Mouse (Mus musculus): ENCODE measurements around the gene Eef2k.
"Not testable (repeated sequence)": the region's sequence is repeated elsewhere in the genome, so short reads cannot be mapped to it uniquely, and the experiment has no call there.

Eef2k gene

DNA sequence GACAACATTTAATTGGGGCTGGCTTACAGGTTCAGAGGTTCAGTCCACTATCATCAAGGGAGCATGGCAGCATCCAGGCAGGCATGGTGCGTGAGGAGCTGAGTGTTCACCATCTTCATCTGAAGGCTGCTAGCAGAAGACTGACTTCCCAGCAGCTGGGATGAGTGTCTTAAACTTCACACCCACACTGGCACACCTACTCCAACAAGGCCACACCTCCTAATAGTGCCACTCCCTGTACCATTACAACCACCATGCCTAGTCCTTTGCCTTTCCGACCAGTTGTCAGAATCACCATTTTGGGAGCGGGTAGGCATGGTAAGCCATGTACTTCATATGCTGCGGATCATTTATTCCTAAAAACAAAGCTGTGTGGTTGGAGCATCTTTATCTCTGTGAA is 38.1 kb downstream of the Eef2k start:
- DNase-seq (ENCODE audit: low read depth): no peak

DNA sequence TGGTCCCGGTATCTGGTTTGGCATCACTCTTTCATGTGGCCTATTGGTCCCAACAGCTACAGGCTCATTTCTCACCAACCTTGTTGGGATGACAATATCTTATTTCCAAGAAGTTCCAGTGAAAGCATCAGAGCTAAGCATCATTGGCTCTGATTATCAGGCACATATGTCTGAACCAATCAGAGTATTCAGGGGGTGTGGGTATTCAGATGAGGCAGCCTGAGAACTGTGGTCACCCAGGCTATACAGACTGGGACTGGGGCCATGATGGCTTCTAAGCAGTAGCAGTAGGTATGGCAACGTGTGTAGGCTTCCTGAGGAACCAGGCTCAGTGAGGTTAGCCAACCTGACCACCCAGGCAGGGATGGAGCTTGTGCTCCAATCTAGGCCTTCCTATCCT is 38.8 kb downstream of the Eef2k start:
- peak; percentile 51 for DNase-seq (ENCODE audit: low read depth)

DNA sequence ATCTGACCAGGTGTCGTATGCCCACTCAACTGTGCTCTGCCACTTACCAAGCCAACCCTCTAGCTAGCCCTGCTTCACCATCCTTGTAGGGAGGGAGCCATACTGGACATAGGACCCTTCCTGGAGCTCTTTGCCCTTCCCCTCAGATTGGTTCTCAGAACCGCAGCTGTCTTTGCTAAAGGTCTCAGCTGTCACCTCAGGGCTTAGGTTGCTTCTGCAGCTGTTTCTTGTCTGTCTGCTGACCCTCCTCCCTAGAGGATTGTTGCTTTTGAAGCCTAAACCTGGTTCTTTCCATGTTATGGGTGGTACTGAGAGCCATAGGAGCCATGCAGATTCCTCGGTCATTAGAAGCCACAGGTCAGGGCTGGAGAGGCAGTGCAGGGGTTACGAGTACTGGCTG is 40.0 kb downstream of the Eef2k start:
- DNase-seq (ENCODE audit: low read depth): no peak

DNA sequence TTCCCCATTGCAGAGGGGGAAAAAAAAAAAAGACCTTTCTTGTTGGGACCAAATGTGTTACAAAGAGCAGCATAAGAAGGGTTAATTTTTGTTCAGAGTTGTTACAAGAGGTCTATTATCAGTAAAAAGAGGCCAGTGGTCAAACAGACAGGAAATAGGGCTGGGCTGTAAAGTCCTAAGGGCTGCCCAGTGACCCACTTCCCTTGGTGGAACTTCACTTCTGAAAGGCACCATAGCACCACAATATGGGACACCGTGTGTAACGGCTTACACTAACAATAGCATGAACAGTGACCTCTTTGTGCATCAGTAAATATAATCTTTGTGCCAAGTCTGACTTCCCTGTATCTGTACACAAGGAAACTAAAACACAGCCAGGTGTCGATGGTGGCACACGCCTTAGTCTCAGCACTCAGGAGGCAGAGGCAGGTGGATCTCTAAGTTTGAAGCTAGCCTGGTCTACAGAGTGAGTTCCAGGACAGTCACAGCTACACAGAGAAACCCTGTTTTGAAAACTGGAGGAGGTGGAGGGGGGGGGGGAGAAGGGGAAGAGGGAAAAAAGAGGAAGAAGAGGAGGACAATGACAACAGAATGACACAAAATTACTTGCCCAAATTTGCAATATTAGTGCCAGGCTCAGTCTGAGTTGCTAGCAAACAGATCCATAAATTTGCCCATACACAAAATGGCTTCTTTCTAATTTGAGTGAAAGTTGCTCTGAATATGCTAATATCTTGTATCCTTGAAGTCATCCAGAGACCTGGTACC is 41.1 kb downstream of the Eef2k start:
- DNase-seq (ENCODE audit: low read depth): peak; percentile 88

- no peak for DNase-seq (ENCODE audit: low read depth)
Measured at GRCm38 (mm10) chr7:120884746-120885145, 42.1 kb downstream of the Eef2k start.

DNA sequence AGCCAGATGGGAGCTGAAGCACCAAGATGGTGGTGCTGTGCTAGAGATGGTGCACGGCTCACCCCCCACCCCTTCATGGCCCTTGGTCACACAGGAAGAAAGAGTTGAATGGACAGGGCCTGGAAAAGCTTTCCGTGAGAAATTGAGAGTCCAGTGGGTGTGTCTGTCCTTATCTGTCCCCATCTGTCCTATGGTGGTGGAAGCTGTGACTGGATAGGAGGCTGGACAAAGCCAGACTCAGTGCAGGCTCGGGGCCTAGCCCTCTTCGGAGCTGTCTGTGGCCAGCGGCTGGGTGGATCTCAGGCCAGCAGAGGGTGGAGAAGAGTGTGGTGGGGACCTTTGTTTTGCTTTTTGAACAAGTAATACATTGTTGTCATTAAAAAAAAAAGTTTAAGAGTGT is 50.5 kb downstream of the Eef2k start:
- DNase-seq (ENCODE audit: low read depth): no peak

GRCm38 (mm10) chr7:120897054-120897453 is 54.4 kb downstream of the Eef2k start:
- DNase-seq (ENCODE audit: low read depth): no peak

- no peak for DNase-seq (ENCODE audit: low read depth)
Measured at GRCm38 (mm10) chr7:120897711-120898335, 55.2 kb downstream of the Eef2k start.

DNA sequence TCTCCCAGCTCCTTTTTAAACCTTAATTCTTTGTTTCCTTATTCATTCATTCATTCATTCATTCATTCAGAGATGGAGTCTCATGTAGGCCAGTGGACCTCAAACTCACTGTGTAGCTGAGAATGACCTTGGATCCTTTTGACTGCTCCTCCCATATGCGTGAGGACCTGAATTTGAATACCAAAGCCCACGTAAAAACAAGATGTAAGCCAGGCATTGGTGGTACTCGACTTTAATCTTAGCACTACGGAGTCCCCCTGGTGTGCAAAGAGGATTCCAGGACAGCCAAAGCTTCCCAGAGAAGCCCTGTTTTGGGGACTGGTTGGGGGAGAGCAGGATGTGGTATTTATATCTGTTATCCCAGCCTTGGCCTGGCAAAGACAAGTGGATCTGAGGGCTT is 57.6 kb downstream of the Eef2k start:
- no peak for DNase-seq (ENCODE audit: low read depth)

DNA sequence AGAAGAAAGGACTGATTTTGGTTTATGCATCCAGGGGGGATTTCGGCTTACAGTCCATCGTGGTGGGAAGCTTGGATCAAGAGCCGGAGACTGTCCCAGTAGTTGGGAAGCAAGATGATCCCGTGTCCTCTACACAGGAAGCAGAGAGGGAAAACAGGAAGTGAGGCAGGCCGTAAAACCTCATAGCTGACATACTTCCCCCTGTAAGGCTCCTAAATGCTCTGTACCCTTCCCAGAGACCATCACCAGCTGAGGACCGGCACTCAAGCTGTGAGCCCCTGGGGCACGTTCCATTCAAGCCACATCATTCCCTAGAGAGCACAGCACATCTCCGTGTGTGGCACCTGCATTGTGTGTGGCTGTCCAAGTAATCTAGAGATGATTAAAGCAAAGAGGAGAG is 59.1 kb downstream of the Eef2k start:
- DNase-seq (ENCODE audit: low read depth): no peak

DNA sequence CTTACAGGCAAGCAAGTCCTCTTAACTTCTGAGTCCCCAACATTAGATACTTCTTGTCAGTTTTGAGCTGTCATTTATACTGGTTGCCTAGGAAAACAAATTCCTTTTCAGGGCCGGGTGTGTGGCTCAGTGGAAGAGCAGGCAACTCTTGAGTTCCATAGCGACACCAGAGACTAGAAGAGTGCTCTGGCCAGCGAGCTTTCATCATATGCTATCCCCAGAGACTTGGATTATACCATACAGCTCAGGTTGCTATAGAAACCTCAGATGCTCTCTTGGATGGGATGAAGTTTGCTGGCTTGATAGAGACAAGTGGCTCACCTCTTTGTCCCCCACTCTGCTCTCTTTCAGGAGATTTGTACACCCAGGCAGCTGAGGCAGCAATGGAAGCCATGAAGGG is 60.3 kb downstream of the Eef2k start:
- no peak for DNase-seq (ENCODE audit: low read depth)

DNA sequence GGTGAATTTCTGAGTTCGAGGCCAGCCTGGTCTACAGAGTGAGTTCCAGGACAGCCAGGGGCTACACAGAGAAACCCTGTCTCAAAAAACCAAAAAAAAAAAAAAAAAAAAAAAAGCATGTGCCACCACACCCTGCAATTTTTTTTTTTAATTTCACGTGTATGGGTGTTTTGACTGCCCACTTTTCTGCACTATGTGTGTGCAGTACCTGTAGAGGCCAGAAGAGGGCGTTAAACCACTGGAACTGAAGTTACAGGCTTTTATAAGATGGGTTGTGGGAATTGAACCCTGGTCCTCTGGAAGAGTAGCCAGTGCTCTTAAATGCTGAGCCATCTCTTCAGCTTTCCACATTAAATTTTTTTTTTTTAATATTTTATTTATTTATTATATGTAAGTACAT is 67.5 kb downstream of the Eef2k start:
- not testable (repeated sequence) for DNase-seq (ENCODE audit: low read depth)

DNA sequence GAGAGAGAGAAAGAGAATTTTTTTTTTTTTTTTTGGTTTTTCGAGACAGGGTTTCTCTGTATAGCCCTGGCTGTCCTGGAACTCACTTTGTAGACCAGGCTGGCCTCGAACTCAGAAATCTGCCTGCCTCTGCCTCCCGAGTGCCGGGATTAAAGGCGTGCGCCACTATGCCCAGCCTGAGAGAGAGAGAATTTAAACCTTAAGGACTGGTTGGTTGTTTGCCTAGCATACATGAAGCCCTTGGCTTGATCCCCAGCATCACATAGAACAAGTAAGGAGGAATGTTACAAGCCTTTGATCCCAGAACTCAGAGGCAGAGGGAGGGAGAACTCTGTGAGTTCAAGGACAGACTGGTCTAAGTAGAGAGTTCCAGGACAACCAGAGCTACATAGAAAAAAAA is 68.6 kb downstream of the Eef2k start:
- not testable (repeated sequence) for DNase-seq (ENCODE audit: low read depth)

- DNase-seq (ENCODE audit: low read depth): peak; percentile 82
Measured at GRCm38 (mm10) chr7:120913332-120913731, 70.7 kb downstream of the Eef2k start.

- peak; percentile 75 for DNase-seq (ENCODE audit: low read depth)
Measured at GRCm38 (mm10) chr7:120916262-120916875, 73.7 kb downstream of the Eef2k start.

GRCm38 (mm10) chr7:120917279-120917591 is 74.6 kb downstream of the Eef2k start:
- no peak for DNase-seq (ENCODE audit: low read depth)

- DNase-seq (ENCODE audit: low read depth): peak; percentile 99
Measured at GRCm38 (mm10) chr7:120917592-120918461, 75.2 kb downstream of the Eef2k start, which contains the start of gene Polr3e. Gene Polr3e (plus strand): TSS chr7:120917744.

GRCm38 (mm10) chr7:120918526-120918962 is 75.9 kb downstream of the Eef2k start:
- DNase-seq (ENCODE audit: low read depth): peak; percentile 96

DNA sequence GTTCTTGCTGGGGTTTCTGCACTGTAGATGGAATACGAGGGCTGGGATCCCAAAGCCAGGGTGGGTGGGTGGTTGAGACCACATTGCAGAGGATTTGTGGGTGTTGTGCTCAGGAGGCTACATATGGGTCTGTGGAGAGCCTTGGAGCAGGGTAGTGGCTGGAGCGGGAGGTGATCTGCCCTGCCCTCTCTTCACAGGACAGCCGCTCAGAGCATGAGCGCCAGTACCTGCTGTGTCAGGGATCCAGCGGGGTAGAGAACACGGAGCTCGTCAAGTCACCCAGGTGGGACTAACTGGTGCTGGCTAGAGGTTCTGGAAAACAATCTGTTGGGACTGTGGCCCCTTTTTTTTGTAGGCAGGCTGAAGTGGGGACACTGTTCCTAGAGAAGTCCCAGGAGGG is 90.5 kb downstream of the Eef2k start:
- DNase-seq (ENCODE audit: low read depth): no peak

- no peak for DNase-seq (ENCODE audit: low read depth)
Measured at GRCm38 (mm10) chr7:120933680-120934195, 91.1 kb downstream of the Eef2k start.

DNA sequence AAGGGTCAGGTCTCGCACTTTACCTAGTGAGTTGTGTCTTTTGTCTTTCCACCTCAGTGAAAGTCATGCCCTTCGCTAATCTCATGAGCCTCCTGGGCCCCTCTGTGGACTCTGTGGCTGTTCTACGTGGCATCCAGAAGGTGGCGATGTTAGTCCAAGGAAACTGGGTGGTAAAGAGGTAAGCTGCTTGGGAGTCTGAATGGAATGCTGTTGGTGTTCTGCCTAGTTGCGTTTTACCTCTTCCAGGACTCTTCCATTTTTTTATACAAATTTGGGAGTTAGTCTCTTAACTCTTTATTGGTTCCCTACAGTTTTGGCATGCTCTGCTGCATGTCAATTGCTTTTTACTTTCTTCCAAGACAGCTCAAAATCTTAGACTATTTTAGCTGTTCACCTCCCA is 92.1 kb downstream of the Eef2k start:
- peak; percentile 68 for DNase-seq (ENCODE audit: low read depth)

DNA sequence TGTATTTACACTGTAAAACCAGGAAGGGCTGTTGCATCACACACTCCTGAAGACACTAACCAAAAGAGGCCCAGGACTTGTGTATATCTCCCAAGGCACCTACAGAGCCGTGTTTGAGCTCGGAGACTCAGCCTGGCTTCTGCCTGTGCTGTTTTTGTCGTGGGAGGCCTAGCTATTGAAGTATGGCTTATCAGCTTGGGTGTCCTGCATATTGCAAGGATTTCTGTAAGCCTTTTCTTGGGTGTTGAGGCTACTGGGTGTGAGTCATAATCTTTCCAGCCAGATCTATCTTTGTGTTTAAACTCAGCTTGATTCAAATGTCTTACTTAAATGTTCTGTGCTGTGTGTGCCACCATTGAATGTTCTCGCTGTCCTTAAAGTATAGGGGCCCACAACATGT is 93.9 kb downstream of the Eef2k start:
- no peak for DNase-seq (ENCODE audit: low read depth)

Data from 416B (cell line).